Mouse (Mus musculus): ENCODE measurements around the gene Bpifb4.

Bpifb4 gene

DNA sequence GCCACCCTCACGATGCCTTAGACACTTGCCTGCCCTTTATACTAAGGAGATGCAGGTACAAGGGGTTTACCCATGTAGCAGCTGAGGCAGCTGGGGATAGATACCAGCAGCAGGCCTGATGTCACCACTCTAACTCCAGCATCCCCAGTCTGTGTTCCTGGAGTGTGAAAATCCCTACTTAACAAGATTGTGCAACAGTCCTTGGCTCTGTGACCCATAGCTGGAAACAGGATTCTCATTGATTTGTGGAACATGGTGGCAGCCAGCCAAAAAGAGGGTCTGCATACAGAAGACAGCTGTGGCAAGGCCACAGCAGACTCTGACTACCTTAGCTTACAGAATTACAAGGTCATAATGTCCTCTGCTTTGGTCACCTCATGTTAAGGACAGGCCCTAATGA is 67.1 kb downstream of the Bpifb4 start:
- DNase-seq (ENCODE audit: low spot score): no peak

DNA sequence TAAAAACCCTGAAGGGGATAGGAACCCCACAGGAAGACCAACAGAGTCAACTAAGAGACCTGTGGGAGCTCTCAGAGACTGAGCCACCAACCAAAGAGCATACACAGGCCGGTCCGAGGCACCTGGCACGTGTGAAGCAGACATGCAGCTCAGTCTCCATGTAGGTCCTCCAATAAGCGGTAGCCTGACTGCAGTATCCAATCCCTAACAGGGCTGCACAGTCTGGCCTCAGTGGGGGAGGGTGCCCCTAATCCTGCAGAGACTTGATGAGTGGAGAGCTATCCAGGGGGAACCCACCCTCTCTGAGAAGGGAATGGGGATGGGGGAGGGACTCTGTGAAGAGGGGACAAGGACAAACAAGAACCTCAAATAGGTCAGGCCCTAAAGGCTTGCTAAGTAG is 67.7 kb downstream of the Bpifb4 start:
- no peak for DNase-seq (ENCODE audit: low spot score)

DNA sequence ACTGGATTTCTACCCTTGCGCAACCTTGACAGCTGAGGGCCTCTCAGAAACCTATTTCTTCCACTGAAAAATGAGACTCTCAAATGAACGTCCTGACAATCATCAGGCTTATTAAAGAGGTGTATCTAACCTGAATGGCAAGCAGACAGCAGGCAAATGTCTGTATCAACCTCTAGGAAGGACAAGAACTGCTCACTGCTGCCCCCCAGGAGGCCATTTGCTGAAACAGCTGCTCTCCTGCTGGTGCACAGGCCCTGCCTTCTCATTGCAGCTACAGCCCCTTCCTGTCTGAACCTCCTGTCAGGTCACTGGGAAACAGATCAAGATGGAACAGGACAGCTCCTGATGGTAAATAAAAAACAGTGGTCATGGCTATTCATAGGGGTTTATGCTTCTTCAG is 68.3 kb downstream of the Bpifb4 start:
- no peak for DNase-seq (ENCODE audit: low spot score)

DNA sequence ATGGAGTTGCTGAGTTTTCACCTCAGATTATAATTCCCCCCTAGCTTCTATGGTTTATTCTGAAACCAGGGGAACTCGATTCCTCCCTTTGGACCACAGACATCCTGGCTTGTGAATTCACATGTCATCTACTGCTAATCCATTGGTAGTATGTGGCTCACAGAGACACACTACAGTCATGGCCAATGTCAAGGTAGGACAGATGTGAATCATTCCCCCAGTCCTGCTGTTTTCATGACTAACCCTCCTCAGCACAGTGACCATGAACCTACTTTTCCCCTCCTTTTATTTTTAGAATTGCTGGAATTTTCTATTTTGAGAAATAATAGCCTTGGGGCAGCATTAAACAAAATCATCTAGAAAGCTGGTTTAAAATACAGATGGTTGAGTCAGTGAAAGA is 69.4 kb downstream of the Bpifb4 start:
- no peak for DNase-seq (ENCODE audit: low spot score)

DNA sequence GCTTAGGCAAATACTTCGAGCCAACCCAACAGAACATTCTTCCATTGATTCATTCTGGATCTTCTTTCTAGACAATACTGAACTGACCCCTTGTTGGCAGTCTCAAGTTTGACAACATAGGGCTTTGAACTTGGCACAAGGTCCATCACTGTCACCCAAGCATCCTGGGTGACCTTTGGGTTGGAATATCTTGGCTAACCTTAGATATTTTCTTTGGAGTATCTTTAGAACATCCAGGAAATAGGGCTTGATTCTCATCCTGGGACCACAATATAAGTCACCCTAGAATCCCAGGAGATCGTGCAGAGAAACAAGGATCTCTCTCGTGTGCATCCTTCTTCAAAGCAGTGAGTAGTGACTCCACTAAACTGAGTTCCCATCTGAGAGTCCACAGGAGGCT is 70.0 kb downstream of the Bpifb4 start, which contains the start of gene Bpifa2:
Bpifa2 (plus strand) TSS at position 301 of the 400 bp plus-strand sequence.
- DNase-seq (ENCODE audit: low spot score): no peak

Measured in spleen, adult 12 weeks (tissue).